Mouse (Mus musculus) cerebellum, adult 18-20 months (tissue): ENCODE results near the gene Fgf6.

Experiments used
- DNase-seq, 2 experiments: peaks; one replicate each; pipeline ENCODE4 v3.0.0; 2021

Gene Fgf6

GRCm38 (mm10) chr6:127014906-127015770, at the start of gene Fgf6:
TSS of gene Fgf6 (plus strand) at chr6:127015586.
- no peak for DNase-seq

DNA sequence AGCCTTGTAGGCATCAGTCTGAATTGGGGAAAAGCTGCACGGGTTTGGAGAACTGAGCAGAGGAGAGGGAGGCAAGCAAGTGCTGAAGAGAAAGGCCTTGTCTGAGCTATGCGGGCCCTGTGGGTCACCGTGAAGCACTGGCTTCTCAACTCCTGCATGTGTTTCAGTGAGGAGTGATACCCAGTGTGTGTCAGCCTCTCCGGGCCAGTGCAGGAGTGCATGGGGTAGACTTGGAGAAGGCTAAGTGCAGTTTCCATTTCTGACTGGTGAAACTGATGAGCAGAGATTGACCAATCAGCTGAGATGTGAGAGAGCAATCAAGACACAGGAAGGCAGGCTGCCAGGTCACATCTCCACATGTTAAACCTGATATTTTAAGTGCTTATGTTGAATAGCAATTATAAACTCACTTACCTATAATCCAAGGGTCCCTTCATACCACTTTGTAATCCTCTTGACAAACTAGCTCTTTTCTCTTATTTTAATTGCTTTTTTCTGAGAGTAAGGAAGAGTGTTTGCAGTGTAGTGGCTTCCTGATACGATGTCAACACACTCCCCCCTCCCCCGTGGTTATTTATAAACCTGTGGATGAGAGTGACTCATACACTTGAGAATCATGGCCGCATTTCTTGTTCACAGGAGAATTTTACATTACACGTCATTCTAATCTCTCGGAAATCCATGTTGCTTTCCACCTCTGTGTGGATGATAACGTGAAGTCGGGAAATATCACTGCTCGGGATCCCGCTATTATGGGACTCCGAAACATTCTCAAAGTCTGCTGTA, 49.0 kb upstream of the Fgf6 start:
- no peak for DNase-seq

- DNase-seq, result no peak
Observed at GRCm38 (mm10) chr6:126981539-126982234, 33.7 kb upstream of the Fgf6 start.

- no peak for DNase-seq
Observed at GRCm38 (mm10) chr6:126993676-126994075, 21.7 kb upstream of the Fgf6 start.

DNA sequence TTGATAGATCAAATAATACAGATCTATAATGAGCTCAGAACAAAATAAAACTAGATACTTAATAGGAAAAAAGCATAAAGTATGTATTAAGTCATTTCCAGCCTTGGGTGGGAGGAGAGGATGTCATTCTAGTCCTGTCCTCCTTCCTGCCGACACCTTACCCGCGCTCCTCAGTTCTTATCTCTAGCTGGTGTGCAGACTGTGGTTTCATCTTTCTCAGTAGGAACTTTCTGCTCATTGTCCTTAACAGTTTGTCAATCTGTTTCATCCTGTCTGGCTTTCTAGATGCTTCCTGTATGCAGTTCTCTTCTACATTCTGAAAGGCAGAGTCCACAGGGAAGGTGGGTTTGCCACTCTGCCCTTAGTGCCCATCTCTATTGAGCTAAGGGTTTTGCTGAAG, 19.9 kb upstream of the Fgf6 start:
- no peak for DNase-seq

GRCm38 (mm10) chr6:126996399-126996798, 19.0 kb upstream of the Fgf6 start:
- no peak for DNase-seq

DNA sequence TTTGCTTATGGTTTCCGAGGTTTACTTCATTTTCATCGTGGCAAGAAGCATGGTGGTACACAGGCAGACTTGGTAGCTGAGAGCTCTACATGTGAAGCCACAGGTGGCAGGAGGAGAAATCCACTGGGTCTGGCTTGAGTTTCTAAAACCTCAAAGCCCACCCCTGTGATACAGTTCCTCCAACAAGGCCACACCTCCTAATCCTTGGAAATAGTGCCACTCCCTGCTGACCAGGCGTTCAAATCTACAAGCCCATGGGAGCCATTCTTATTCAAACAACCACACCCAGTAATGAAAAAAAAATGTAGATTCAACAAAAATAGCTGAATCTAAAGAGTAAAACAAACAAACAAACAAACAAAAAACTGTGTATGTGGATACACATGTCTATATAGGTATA, 9.7 kb upstream of the Fgf6 start:
- DNase-seq, result no peak

DNA sequence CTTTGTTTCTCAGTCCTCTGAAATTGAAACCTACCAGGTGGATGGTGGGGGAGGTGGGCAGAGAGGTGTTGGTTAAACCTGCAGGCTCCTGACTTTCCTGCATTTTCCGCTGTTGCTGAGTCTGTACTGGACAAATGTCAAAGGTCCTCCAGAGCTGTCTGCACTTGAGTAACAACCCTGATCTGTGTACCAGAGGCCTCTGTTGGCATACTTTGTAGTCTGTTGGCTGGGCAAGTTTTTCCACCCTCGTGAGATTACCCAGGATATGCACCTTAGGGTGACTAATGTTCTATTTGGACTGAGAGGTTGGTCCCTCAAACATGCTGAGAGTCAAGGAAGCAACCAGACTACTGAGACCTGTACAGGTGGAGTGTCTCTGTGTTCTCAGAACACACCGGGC, 8.8 kb upstream of the Fgf6 start:
- no peak for DNase-seq

GRCm38 (mm10) chr6:127010021-127010420, 5.4 kb upstream of the Fgf6 start:
- no peak for DNase-seq

- no peak for DNase-seq
Observed at GRCm38 (mm10) chr6:127011947-127012535, 3.3 kb upstream of the Fgf6 start.

DNA sequence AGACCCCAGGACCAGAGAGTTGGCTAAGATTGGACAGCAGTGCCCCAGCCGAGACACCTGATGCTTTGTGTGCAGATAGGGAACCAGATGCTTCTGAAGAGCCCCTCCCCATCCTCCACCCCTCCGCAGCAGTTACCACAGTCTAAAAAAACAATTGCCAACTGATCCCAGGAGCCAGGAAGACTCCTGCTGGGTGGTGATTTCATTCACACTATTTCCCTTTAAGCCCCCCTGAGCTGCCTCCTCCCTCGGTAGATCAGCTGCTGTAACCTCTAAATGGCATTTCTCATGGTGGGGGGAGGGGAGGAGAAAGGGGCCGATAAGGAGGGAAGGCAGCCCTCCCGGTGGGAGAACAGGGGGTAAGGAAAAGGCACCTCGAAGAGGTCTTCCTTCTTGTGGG, 3.9 kb downstream of the Fgf6 start:
- no peak for DNase-seq

- no peak for DNase-seq
Observed at GRCm38 (mm10) chr6:127020431-127020830, 5.0 kb downstream of the Fgf6 start.

DNA sequence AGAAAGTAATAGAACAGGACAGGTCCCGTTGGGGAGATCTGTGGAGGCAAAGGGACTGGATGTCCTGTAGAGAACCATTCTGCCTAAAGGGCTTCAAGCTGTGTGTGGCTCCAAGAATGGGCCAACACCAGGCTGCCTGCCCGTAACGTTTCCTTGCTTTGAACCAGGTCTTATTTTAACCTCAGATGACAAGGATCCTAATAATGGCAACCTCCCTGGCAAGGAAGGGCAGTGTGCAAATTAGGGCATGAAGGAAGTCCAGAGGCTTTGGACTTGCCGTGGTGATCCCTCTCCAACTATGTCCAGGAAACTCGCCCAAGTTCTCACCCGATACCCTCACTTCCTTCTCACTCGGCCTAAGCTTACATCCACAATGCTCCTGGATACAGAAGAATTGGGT, 9.4 kb downstream of the Fgf6 start:
- DNase-seq, result no peak

DNA sequence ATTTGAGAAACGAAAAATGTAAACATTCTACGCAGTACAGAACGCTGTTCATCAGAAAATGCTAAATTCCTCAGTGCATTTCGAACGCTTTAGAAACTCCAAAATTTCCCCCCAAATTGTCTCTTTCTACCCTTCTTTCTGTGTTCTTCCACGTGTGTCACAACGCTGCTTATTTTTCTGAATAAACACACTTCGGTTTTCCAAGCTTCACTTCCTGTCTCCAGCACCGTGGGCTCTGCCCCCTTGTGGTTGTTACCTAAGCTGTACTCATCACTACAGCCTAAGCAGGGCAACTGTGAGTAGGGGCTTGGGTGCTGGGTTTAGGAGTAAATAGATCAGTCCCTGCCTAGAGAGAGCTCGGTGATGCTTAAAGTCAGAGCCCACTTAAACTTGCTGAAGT, 19.4 kb downstream of the Fgf6 start:
- DNase-seq, result no peak

- no peak for DNase-seq
Observed at GRCm38 (mm10) chr6:127044909-127045308, 29.5 kb downstream of the Fgf6 start.

DNA sequence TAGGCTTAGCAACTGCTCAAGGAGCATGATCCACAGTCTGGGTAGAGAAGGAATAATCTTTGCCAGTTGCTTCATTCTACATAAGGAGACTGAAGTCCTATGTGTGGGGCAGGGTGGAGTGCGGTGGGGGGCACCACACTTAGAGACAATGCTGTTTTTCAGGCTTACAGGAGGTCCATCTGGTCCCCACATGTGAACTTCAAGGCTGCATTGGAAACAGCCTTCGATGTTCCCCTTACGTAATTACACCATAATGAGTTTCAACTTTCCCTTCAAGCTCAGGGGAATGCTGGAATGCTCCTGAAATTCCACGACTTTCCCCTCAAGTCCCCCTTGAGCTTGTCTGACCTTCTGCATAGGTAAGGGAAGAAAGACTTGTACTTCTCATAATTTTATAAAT, 35.5 kb downstream of the Fgf6 start:
- no peak for DNase-seq

- DNase-seq, result no peak
Observed at GRCm38 (mm10) chr6:127056990-127057588, 41.7 kb downstream of the Fgf6 start.

DNA sequence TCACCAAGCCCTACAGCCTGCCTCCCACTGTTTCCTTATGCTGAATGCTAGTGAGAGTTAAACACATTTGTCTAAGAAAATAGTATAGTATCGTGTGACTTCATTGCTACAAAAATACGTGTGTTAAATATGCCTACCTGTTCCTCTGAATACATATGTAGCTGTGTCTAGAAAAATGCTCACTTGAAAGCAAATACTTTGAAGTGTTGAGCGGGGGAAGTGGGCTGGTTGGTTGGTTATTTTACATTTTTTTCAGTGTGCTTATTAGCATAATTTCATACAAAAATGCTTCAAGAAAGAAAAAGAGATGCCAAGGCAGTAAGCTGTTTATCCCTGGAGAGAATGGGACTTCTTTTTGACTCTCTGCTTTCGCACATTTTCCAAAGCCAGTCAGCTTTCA, 44.6 kb downstream of the Fgf6 start:
- DNase-seq, result no peak

DNA sequence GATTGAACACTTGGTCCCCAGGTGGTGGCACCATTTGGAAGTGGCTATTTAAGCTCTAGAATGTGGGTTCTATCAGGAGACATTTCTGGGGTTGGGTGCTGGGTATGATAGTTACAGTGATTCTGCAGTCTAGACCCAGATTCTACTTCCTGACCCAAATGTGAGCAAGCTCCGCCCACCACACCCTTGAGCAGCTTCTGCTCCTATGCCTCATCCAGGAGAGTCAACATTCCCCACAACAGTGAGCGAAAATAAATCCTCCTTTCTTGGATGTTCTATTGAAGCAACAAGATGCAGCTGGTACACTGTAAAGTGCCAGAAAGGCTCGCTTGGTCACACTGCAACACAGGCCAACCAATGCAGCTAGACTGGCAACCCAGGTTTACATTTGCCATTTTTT, 48.5 kb downstream of the Fgf6 start:
- no peak for DNase-seq

GRCm38 (mm10) chr6:127064815-127065214, 49.4 kb downstream of the Fgf6 start:
- DNase-seq, result no peak

DNA sequence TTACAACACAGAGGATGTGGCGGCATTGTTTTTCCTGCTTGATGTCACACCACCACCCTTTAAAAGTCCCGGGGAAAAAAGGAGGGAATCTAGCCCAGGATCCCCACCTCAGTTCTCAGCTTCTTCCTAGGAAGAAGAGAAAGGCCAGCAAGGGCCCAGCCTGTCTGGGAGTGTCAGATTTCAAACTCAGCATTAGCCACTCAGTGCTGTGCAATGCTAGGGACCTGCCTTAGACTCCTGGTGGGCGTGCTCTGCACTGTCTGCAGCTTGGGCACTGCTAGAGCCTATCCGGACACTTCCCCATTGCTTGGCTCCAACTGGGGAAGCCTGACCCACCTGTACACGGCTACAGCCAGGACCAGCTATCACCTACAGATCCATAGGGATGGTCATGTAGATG, 57.4 kb downstream of the Fgf6 start, which contains the start of gene Fgf23:
Fgf23 (plus strand) TSS at position 86 of the 400 bp plus-strand sequence.
- DNase-seq, result no peak
